Mouse (Mus musculus) E14TG2a.4 (cell line): ENCODE data around the gene Il2rg.

Experiments
- CTCF ChIP-seq: conservative IDR thresholded peaks from 2 replicates; pipeline ENCODE4 v1.5.1; 2014; ENCODE audit warnings: low read length
- POU5F1 ChIP-seq: IDR thresholded peaks from 2 replicates; pipeline ENCODE4 v1.6.1; 2014; ENCODE audit warnings: low read length, borderline replicate concordance

DNA sequence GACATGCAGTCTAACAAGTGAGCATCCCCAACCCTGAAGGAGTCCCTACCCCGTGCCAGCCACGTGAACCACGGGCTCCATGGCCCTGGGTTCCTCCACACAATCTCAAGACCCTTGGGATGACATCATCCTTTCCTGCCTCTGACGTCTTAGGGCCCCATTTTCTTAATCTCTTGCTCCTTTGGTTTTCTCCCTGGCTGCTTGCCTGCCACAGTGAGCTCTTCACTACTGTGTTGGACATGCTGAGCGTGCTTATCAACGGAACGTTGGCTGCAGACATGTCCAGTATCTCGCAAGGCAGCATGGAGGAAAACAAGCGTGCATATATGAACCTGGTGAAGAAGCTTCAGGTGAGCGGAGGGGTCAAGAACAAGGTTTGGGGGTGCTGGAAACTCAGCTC is 22.1 kb upstream of the Il2rg start:
- TF ChIP-seq CTCF: no peak
- TF ChIP-seq POU5F1: no peak
